Mouse (Mus musculus): ENCODE measurements at regions not wholly inside any gene's neighbourhood (a gene's known extent, or its start where the extent isn't known, plus 50 kb on each side); places are given as distances from the start of the nearest gene placed in this dataset.

- no peaks in the 10 kb centered on the region for H3K27me3 ChIP-seq
- H3K9ac ChIP-seq = no peak overlapping the region
- no peak overlapping the region for H3K4me3 ChIP-seq
- no peaks in the 10 kb centered on the region for H3K36me3 ChIP-seq
- H3K27ac ChIP-seq = no peak overlapping the region
- H3K4me1 ChIP-seq (replicated peaks) = no peaks in the 10 kb centered on the region
- 91% methylated on average over 2 of the region's 2 CpGs for WGBS
- H3K4me2 ChIP-seq = no peak overlapping the region
- ATAC-seq (ENCODE audit: low FRiP score) = no peak
- no peaks in the 10 kb centered on the region for H3K9me3 ChIP-seq
Measured at GRCm38 (mm10) chr4:114334850-114335249, 71.7 kb upstream of the Trabd2b start.

GRCm38 (mm10) chr4:114336029-114336746, 70.3 kb upstream of the Trabd2b start:
- Histone ChIP-seq H3K9ac (no peak overlapping the region), H3K36me3 (no peaks in the 10 kb centered on the region), H3K27me3 (no peaks in the 10 kb centered on the region), H3K9me3 (no peaks in the 10 kb centered on the region), H3K4me1 (replicated peaks) (no peaks in the 10 kb centered on the region), H3K4me2 (no peak overlapping the region), H3K27ac (no peak overlapping the region), H3K4me3 (no peak overlapping the region)
- no peak for ATAC-seq (ENCODE audit: low FRiP score)
- WGBS = 74% methylated on average over 4 of the region's 4 CpGs

DNA sequence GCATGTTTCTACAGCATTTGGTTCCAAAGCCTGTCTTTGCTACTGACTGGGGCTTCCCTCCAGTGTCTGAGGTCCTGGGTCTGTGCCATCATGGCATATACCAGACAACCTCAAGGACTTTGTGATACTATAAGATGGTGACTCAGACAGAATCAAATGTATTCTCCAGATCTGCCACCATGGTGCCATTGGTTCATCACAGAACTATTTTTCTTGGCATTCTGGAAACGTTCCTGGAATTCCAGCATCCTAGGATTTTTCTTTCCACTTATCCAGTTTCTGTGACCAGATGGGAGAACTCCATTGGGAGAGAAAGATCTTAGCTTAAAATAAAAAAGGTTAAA, 69.8 kb upstream of the Trabd2b start:
- no peaks in the 10 kb centered on the region for H3K27me3 ChIP-seq
- H3K9me3 ChIP-seq = no peaks in the 10 kb centered on the region
- H3K36me3 ChIP-seq = no peaks in the 10 kb centered on the region
- H3K27ac ChIP-seq = no peak overlapping the region
- WGBS = 67% methylated on average over 1 of the region's 1 CpGs
- no peak overlapping the region for H3K9ac ChIP-seq
- H3K4me2 ChIP-seq = no peak overlapping the region
- no peaks in the 10 kb centered on the region for H3K4me1 ChIP-seq (replicated peaks)
- ATAC-seq (ENCODE audit: low FRiP score) = no peak
- H3K4me3 ChIP-seq = no peak overlapping the region

DNA sequence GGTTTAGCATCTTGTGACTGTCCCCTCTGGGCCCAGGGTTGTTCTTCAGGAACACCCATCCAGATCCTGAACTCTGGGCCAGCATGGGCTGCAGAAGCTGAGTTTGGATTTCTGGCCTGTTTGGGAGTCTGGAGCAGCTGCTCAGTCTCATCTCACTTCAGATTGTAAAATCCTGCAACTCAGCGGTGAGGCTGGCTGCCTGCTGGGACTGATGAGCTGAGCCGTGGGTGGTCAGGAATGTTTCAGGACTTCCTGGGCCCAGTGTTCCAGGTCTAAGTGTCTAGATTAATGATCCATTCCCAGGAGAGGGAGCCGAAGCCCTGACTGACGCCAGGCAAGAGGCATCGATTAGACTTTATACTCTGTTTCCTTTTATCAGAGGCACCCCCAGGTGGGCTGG, 66.7 kb upstream of the Trabd2b start:
- H3K27me3 ChIP-seq = no peaks in the 10 kb centered on the region
- no peaks in the 10 kb centered on the region for H3K36me3 ChIP-seq
- no peak overlapping the region for H3K27ac ChIP-seq
- no peak overlapping the region for H3K4me3 ChIP-seq
- H3K9ac ChIP-seq = no peak overlapping the region
- no peaks in the 10 kb centered on the region for H3K9me3 ChIP-seq
- H3K4me1 ChIP-seq (replicated peaks) = no peaks in the 10 kb centered on the region
- WGBS = 65% methylated on average over 5 of the region's 5 CpGs
- no peak for ATAC-seq (ENCODE audit: low FRiP score)
- no peak overlapping the region for H3K4me2 ChIP-seq

- Histone ChIP-seq H3K27ac (no peak overlapping the region), H3K4me2 (no peak overlapping the region), H3K9me3 (no peaks in the 10 kb centered on the region), H3K4me1 (replicated peaks) (no peaks in the 10 kb centered on the region), H3K9ac (no peak overlapping the region), H3K36me3 (no peaks in the 10 kb centered on the region), H3K27me3 (no peaks in the 10 kb centered on the region), H3K4me3 (no peak overlapping the region)
- no peak for ATAC-seq (ENCODE audit: low FRiP score)
- WGBS = 67% methylated on average over 1 of the region's 1 CpGs
Measured at GRCm38 (mm10) chr4:114345154-114345553, 61.4 kb upstream of the Trabd2b start.

DNA sequence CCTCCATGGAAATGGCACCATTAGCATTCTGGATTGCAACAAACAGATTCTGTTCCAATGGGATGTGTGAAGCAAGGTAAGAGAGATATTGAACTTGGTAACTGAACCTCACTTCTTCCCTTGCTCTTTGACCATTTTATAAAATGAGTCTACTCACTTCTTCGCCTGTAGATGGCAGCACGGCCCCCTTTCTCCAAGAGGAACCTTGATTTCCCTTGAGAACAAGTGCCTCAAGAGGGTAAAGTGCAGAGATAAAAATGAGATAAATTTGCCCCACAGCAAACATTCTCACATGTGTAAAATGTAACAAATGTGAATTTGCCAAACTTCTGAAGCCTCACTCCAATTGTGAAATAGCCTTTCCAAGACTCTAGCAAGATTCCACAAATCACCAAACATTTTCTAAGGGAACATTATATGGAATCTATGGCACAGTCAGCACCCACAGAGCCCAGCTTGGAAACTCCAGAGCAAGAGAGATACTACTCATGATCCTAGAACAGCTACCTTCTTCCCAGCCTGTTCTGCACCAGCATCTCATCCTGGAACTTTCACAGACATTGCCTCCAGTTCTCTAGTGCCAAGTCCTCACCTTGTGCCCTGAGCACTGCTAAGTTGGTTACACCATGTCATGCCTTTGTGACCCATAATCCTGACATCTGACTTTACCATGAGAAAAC, 60.3 kb upstream of the Trabd2b start:
- no peak overlapping the region for H3K4me2 ChIP-seq
- no peaks in the 10 kb centered on the region for H3K9me3 ChIP-seq
- no peaks in the 10 kb centered on the region for H3K27me3 ChIP-seq
- no peak overlapping the region for H3K4me3 ChIP-seq
- H3K4me1 ChIP-seq (replicated peaks) = no peaks in the 10 kb centered on the region
- 3% methylated on average over 2 of the region's 2 CpGs for WGBS
- ATAC-seq (ENCODE audit: low FRiP score) = no peak
- no peaks in the 10 kb centered on the region for H3K36me3 ChIP-seq
- no peak overlapping the region for H3K27ac ChIP-seq
- no peak overlapping the region for H3K9ac ChIP-seq

DNA sequence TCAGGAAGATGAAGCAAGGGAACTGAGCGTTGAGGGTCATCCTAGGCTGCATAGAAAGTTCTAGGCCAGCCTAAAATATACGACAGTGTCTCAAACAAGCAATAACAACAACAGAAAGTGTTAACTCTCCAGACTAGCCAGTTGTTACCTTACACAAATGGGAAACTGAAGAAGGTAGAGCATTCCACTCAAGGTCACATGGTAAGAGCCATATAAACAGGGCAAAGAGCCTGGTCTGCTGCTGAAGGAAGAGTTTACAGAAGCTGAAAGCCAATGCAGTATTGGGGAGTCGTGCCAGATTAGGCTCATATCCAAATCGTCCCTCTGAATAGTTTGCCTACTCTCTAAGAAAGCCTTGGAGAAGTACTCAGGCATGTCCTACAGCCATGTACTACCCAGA, 59.6 kb upstream of the Trabd2b start:
- Histone ChIP-seq H3K9me3 (no peaks in the 10 kb centered on the region), H3K27me3 (no peaks in the 10 kb centered on the region), H3K4me2 (no peak overlapping the region), H3K27ac (no peak overlapping the region), H3K9ac (no peak overlapping the region), H3K4me1 (replicated peaks) (no peaks in the 10 kb centered on the region), H3K36me3 (no peaks in the 10 kb centered on the region), H3K4me3 (no peak overlapping the region)
- no peak for ATAC-seq (ENCODE audit: low FRiP score)
- 76% methylated on average over 4 of the region's 4 CpGs for WGBS

- Histone ChIP-seq H3K4me1 (replicated peaks) (no peaks in the 10 kb centered on the region), H3K36me3 (no peaks in the 10 kb centered on the region), H3K4me2 (no peak overlapping the region), H3K9ac (no peak overlapping the region), H3K27ac (no peak overlapping the region), H3K4me3 (no peak overlapping the region), H3K9me3 (no peaks in the 10 kb centered on the region), H3K27me3 (no peaks in the 10 kb centered on the region)
- 72% methylated on average over 8 of the region's 8 CpGs for WGBS
- ATAC-seq (ENCODE audit: low FRiP score) = no peak
Measured at GRCm38 (mm10) chr4:114349601-114350000, 56.9 kb upstream of the Trabd2b start.

DNA sequence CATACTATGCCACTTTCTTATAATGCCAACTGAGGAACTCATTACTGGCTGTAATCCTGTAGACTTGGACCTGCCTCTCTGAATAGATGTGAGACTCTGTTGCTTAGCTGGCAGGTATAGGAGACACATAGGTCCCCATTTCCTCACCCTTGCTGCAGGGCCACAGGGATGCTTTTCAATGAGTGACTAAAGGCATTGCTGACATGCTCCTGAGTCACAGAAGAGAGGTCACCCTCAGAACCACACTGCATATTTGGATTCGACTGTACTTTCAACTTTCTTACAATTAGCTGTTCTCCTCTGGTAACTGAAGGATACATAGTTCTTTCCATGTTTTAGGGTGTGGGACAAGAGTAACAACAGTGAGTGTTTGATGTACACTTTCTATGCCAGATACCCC, 55.2 kb upstream of the Trabd2b start:
- ATAC-seq (ENCODE audit: low FRiP score) = no peak
- Histone ChIP-seq H3K9me3 (no peaks in the 10 kb centered on the region), H3K27ac (no peak overlapping the region), H3K4me2 (no peak overlapping the region), H3K36me3 (no peaks in the 10 kb centered on the region), H3K4me3 (no peak overlapping the region), H3K27me3 (no peaks in the 10 kb centered on the region), H3K4me1 (replicated peaks) (no peaks in the 10 kb centered on the region), H3K9ac (no peak overlapping the region)
- 72% methylated on average over 1 of the region's 1 CpGs for WGBS

- Histone ChIP-seq H3K4me1 (replicated peaks) (no peaks in the 10 kb centered on the region), H3K36me3 (no peaks in the 10 kb centered on the region), H3K9ac (no peak overlapping the region), H3K9me3 (no peaks in the 10 kb centered on the region), H3K27me3 (no peaks in the 10 kb centered on the region), H3K27ac (no peak overlapping the region), H3K4me3 (no peak overlapping the region), H3K4me2 (no peak overlapping the region)
- ATAC-seq (ENCODE audit: low FRiP score) = no peak
- 76% methylated on average over 2 of the region's 2 CpGs for WGBS
Measured at GRCm38 (mm10) chr4:114353058-114353457, 53.5 kb upstream of the Trabd2b start.
